Mouse (Mus musculus): Measurements from ENCODE around the gene Tada2a.

Tada2a gene

GRCm38 (mm10) chr11:84128943-84129798 is at the start of gene Tada2a, which contains the start of gene Acaca:
TSS of gene Tada2a (minus strand) at chr11:84129600.
TSS of gene Acaca (plus strand) at chr11:84129672.
- peak; percentile 90 for DNase-seq (ENCODE audit: low spot score)

GRCm38 (mm10) chr11:84178571-84178970 is 49.2 kb upstream of the Tada2a start:
- no peak for DNase-seq (ENCODE audit: low spot score)

GRCm38 (mm10) chr11:84172539-84173435 is 43.4 kb upstream of the Tada2a start:
- no peak for DNase-seq (ENCODE audit: low spot score)

GRCm38 (mm10) chr11:84168701-84169288 is 39.4 kb upstream of the Tada2a start:
- peak; percentile 51 for DNase-seq (ENCODE audit: low spot score)

- no peak for DNase-seq (ENCODE audit: low spot score)
Observed at GRCm38 (mm10) chr11:84167046-84167526, 37.7 kb upstream of the Tada2a start, which contains the start of gene Gm11437. TSS of gene Gm11437 (minus strand) at chr11:84167476.

GRCm38 (mm10) chr11:84164561-84164960 is 35.2 kb upstream of the Tada2a start:
- DNase-seq (ENCODE audit: low spot score) = no peak

- no peak for DNase-seq (ENCODE audit: low spot score)
Observed at GRCm38 (mm10) chr11:84164123-84164522, 34.7 kb upstream of the Tada2a start.

- no peak for DNase-seq (ENCODE audit: low spot score)
Observed at GRCm38 (mm10) chr11:84156535-84157262, 27.3 kb upstream of the Tada2a start.

- DNase-seq (ENCODE audit: low spot score) = no peak
Observed at GRCm38 (mm10) chr11:84150884-84151283, 21.5 kb upstream of the Tada2a start.

GRCm38 (mm10) chr11:84146081-84146480 is 16.7 kb upstream of the Tada2a start:
- no peak for DNase-seq (ENCODE audit: low spot score)

GRCm38 (mm10) chr11:84145201-84145798 is 15.9 kb upstream of the Tada2a start:
- DNase-seq (ENCODE audit: low spot score) = no peak

- peak; percentile 40 for DNase-seq (ENCODE audit: low spot score)
Observed at GRCm38 (mm10) chr11:84141752-84142151, 12.4 kb upstream of the Tada2a start.

- no peak for DNase-seq (ENCODE audit: low spot score)
Observed at GRCm38 (mm10) chr11:84136453-84136852, 7.1 kb upstream of the Tada2a start.

GRCm38 (mm10) chr11:84134331-84134860 is 5.0 kb upstream of the Tada2a start:
- DNase-seq (ENCODE audit: low spot score) = no peak

- DNase-seq (ENCODE audit: low spot score) = no peak
Observed at GRCm38 (mm10) chr11:84129799-84130185, 392 bp upstream of the Tada2a start.

- no peak for DNase-seq (ENCODE audit: low spot score)
Observed at GRCm38 (mm10) chr11:84127977-84128376, 1.4 kb downstream of the Tada2a start.

GRCm38 (mm10) chr11:84121051-84121956 is 8.1 kb downstream of the Tada2a start:
- no peak for DNase-seq (ENCODE audit: low spot score)

- DNase-seq (ENCODE audit: low spot score) = no peak
Observed at GRCm38 (mm10) chr11:84117431-84117830, 12.0 kb downstream of the Tada2a start.

GRCm38 (mm10) chr11:84116221-84116620 is 13.2 kb downstream of the Tada2a start:
- no peak for DNase-seq (ENCODE audit: low spot score)

- DNase-seq (ENCODE audit: low spot score) = no peak
Observed at GRCm38 (mm10) chr11:84115646-84116045, 13.8 kb downstream of the Tada2a start.

Measured in MN1 (cell line).